Mouse (Mus musculus) midbrain, embryonic 14.5 days (tissue): ENCODE results near the gene Pigs. TPM values are rescaled to one million over a fixed set of nuclear protein-coding genes. Genes with fewer than 3 reads are reported as not detected.

Source experiments
- ATAC-seq: fragments of 200-750 bp; cut with Nextera tagmentation; 2 replicates; pipeline ENCODE4 v1.8.0; 2017; ENCODE audit warnings: moderate number of reproducible peaks, moderate library complexity; ENCODE audit not compliant: low FRiP score, low TSS enrichment
- DNase-seq: peaks from one replicate; pipeline ENCODE4 v3.0.0-alpha.2; 2015
- H3K27ac ChIP-seq: fragments of 300-500 bp; sonication (generic); replicated peaks from 2 replicates; pipeline ENCODE4 v1.5.1; 2014; ENCODE audit warnings: mild to moderate bottlenecking, low read depth, low read length, moderate library complexity
- H3K27me3 ChIP-seq: fragments of 300-500 bp; sonication (generic); 2 replicates; pipeline ENCODE4 v1.6.1; 2014; ENCODE audit warnings: low read length, control low read depth, mixed read lengths; ENCODE audit not compliant: control insufficient read depth, insufficient read depth
- H3K36me3 ChIP-seq: fragments of 300-500 bp; sonication (generic); 2 replicates; pipeline ENCODE4 v1.6.1; 2014; ENCODE audit warnings: low read length, control low read depth; ENCODE audit not compliant: control insufficient read depth, insufficient read depth
- H3K4me1 ChIP-seq: fragments of 300-500 bp; sonication (generic); 2 replicates; pipeline ENCODE4 v1.6.1; 2014; ENCODE audit warnings: mild to moderate bottlenecking, antibody characterized with exemption, low read length, control low read depth; ENCODE audit not compliant: control insufficient read depth, insufficient read depth
- H3K4me2 ChIP-seq: fragments of 300-500 bp; sonication (generic); 2 replicates; pipeline ENCODE4 v1.6.1; 2014; ENCODE audit warnings: mild to moderate bottlenecking, low read length, moderate library complexity
- H3K4me3 ChIP-seq: fragments of 300-500 bp; sonication (generic); replicated peaks from 2 replicates; pipeline ENCODE4 v1.5.1; 2014; ENCODE audit warnings: low read depth, low read length
- H3K9ac ChIP-seq: fragments of 300-500 bp; sonication (generic); replicated peaks from 2 replicates; pipeline ENCODE4 v1.6.1; 2014; ENCODE audit warnings: mild to moderate bottlenecking, low read length, moderate library complexity
- H3K9me3 ChIP-seq: fragments of 300-500 bp; sonication (generic); 2 replicates; pipeline ENCODE4 v1.6.1; 2016; ENCODE audit warnings: low read length, control low read depth, mixed read lengths; ENCODE audit not compliant: control insufficient read depth
- WGBS: fragments of 180-500 bp; shearing (Covaris S2); extraction: QIAGEN DNeasy Blood & Tissue Kit; methylation state at CpG from one replicate; pipeline ENCODE4 v1.1.7; 2014; 5-methylcytosine and 5-hydroxymethylcytosine counted together
- polyA plus RNA-seq: library from polyadenylated mRNA; unstranded; fragments of >200 nt; fragmentation: Nextera tagmentation; extraction: Ambion mirVana; gene quantifications from 2 replicates; pipeline ENCODE4 v1.2.1, GENCODE M21; 2014

The Pigs gene
- polyA plus RNA-seq, 1 experiment from 2014 or later = 63.6 TPM

- peaks cover 16% of the 10 kb centered on the region for H3K4me1 ChIP-seq
- no peak for DNase-seq
- WGBS = 91% methylated on average over 4 of the region's 4 CpGs
- no peak for ATAC-seq
- no peaks in the 10 kb centered on the region for H3K27me3 ChIP-seq
- H3K27ac ChIP-seq = no peak overlapping the region
- H3K4me3 ChIP-seq = no peak overlapping the region
- H3K36me3 ChIP-seq = no peaks in the 10 kb centered on the region
- no peak overlapping the region for H3K9ac ChIP-seq
- no peaks in the 10 kb centered on the region for H3K9me3 ChIP-seq
- no peak overlapping the region for H3K4me2 ChIP-seq
Observed at GRCm38 (mm10) chr11:78327215-78327614, 1.0 kb upstream of the Pigs start.

DNA sequence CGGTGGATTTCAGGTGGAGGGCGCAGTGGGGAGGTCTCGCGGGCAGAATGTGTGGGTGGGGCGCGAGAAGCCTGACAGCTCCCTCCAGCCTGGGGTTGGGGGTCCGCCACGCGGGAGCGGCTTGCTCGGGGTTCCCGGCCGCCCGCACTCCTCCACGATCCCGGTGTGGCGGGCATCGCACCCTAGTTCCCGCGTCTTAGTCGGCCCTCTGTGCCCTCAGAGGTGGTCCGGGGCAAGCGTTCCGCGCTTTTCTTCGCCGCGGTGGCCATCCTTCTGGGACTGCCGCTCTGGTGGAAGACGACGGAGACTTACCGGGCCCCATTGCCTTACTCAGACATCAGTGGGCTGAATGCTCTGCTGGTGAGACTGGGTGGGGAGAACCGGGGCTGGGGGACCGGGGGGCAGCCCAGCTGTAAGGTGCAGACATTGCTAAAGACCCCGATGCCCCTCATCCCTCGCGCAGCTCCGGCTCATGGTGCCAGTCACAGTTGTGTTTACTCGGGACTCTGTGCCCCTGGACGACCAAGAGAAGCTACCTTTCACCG lies 369 bp downstream of the Pigs start:
- under 1% methylated on average over 41 of the region's 41 CpGs for WGBS
- peak overlapping the region; percentile 77 for H3K4me2 ChIP-seq
- ATAC-seq (peak; percentile 70; the same call in 1 of the 2 replicates), DNase-seq (no peak)
- H3K9ac ChIP-seq = peak overlapping the region; percentile 81
- peaks cover 10% of the 10 kb centered on the region for H3K4me1 ChIP-seq
- H3K9me3 ChIP-seq = no peaks in the 10 kb centered on the region
- H3K4me3 ChIP-seq = peak overlapping the region; percentile 82
- H3K36me3 ChIP-seq = peaks cover 9% of the 10 kb centered on the region
- no peak overlapping the region; the same call in 1 of the 2 replicates for H3K27ac ChIP-seq
- no peaks in the 10 kb centered on the region for H3K27me3 ChIP-seq

DNA sequence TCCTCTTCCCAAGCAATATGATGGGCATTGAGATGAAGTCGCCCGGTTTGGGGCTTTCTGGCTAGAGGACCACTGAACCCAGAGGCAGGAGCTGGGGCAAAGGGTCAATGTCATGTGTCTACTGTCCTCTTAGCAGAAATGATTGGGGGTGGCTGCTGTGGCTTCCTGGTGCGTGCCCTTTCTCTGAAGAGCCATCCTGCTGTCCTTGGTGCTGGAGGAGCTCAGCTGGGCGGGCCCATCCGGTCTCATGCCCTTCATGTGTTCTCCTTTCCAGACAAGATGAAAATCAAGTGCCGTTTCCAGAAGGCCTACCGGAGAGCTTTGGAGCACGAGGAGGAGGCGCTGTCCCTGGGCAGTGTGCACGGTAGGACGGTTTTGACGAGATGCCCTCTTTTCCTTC lies 4.5 kb downstream of the Pigs start:
- Histone ChIP-seq H3K4me2 (no peak overlapping the region), H3K4me1 (peaks cover 10% of the 10 kb centered on the region), H3K4me3 (no peak overlapping the region), H3K9me3 (no peaks in the 10 kb centered on the region), H3K36me3 (peaks cover 39% of the 10 kb centered on the region), H3K27ac (no peak overlapping the region), H3K27me3 (no peaks in the 10 kb centered on the region), H3K9ac (no peak overlapping the region)
- DNase-seq = no peak
- no peak for ATAC-seq
- WGBS = 97% methylated on average over 12 of the region's 12 CpGs

- WGBS = 96% methylated on average over 5 of the region's 5 CpGs
- peaks cover 49% of the 10 kb centered on the region for H3K36me3 ChIP-seq
- DNase-seq = no peak
Observed at GRCm38 (mm10) chr11:78333992-78334391, 5.8 kb downstream of the Pigs start.

DNA sequence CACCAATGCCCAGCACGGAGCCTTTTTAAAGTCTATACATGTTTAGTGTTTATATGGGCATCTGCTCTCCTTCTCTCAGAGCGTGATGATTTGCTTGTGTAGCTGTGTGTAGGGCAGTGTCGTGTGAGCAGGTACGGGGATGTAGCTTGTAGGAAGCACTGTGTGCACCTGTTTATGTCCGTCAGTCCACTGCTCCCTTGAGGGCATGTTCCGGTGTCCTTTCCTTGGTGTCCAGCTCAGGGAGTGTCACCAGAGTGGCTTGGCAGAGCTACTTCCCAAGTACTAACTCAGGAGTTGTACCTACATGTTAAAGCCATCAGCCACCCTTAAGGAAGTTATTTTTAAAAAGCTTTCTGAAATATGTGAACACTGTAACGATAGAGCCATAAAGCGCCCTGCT lies 8.8 kb downstream of the Pigs start:
- WGBS = 96% methylated on average over 8 of the region's 8 CpGs
- no peak for ATAC-seq
- Histone ChIP-seq H3K27me3 (no peaks in the 10 kb centered on the region), H3K27ac (no peak overlapping the region), H3K36me3 (peaks cover 70% of the 10 kb centered on the region), H3K9me3 (no peaks in the 10 kb centered on the region), H3K4me3 (no peak overlapping the region), H3K4me1 (no peaks in the 10 kb centered on the region), H3K9ac (no peak overlapping the region), H3K4me2 (no peak overlapping the region)
- no peak for DNase-seq

More at GRCm38 (mm10) chr11:78333992-78334391, 5.8 kb downstream of the Pigs start:
- Histone ChIP-seq H3K27me3 (no peaks in the 10 kb centered on the region), H3K9ac (no peak overlapping the region), H3K4me3 (no peak overlapping the region), H3K4me1 (peaks cover 7% of the 10 kb centered on the region), H3K4me2 (no peak overlapping the region), H3K9me3 (no peaks in the 10 kb centered on the region), H3K27ac (no peak overlapping the region)
- ATAC-seq = no peak

GRCm38 (mm10) chr11:78341702-78342101 lies 13.5 kb downstream of the Pigs start:
- 90% methylated on average over 12 of the region's 12 CpGs for WGBS
- DNase-seq (no peak), ATAC-seq (no peak)
- Histone ChIP-seq H3K9me3 (no peaks in the 10 kb centered on the region), H3K27ac (no peak overlapping the region), H3K36me3 (peaks cover 38% of the 10 kb centered on the region), H3K27me3 (no peaks in the 10 kb centered on the region), H3K4me2 (no peak overlapping the region), H3K4me3 (no peak overlapping the region), H3K9ac (no peak overlapping the region), H3K4me1 (peaks cover 23% of the 10 kb centered on the region)

DNA sequence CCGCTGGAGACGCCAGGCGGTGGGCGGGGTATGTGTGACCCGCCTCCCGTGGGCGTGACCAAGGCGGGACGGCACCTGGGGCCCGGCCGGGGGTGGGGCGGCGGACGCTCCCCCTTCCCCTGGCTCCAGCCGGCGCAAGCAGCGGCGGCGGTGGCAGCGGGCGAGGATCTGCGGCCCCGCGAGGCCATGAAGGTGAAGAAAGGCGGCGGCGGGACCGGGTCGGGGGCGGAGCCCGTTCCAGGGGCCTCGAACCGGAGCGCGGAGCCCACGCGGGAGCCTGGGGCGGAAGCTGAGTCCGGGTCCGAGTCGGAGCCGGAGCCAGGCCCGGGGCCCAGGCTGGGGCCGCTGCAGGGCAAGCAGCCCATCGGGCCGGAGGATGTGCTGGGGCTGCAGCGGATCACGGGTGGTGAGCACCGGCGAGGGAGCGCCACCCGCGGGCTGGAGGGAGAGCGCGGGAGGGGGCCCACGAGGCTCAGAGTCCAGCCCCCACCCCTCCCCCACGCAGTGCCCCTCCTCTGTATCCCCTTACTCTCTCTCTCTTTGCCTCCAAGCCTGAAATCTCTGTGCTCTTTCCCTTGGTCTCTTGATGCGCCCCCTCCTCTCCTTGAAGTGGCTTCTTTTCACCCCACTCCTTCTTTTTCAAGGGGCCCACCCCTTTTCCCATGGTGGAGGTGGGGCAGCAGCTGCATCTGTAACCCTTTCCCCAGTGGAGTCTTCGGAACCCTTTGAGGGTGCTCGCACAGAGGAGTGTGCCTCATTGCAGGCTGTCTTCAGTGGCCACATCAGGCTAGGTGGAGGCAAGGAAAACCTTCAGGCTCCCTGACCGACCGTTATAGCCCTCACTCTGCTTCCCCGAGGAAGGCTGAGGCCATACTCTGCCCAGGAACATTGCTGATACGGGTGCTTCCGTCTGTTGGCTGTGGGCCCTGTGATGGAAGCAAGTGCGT lies 15.4 kb downstream of the Pigs start, which contains the start of gene Unc119:
Unc119 (plus strand) TSS at position 102 of the 947 bp plus-strand sequence.
- peaks cover 36% of the 10 kb centered on the region for H3K36me3 ChIP-seq
- DNase-seq = peak; percentile 90
- ATAC-seq = peak; percentile 85
- peak within 1 kb of the TSS; percentile 84 for H3K27ac ChIP-seq
- peak within 1 kb of the TSS; percentile 61 for H3K4me2 ChIP-seq
- no peaks in the 10 kb centered on the region for H3K9me3 ChIP-seq
- H3K4me3 ChIP-seq = peak within 1 kb of the TSS; percentile 90
- WGBS = 1% methylated on average over 63 of the region's 66 CpGs
- H3K9ac ChIP-seq = peak within 1 kb of the TSS; percentile 97
- no peaks in the 10 kb centered on the region for H3K27me3 ChIP-seq
- H3K4me1 ChIP-seq = peaks cover 26% of the 10 kb centered on the region

DNA sequence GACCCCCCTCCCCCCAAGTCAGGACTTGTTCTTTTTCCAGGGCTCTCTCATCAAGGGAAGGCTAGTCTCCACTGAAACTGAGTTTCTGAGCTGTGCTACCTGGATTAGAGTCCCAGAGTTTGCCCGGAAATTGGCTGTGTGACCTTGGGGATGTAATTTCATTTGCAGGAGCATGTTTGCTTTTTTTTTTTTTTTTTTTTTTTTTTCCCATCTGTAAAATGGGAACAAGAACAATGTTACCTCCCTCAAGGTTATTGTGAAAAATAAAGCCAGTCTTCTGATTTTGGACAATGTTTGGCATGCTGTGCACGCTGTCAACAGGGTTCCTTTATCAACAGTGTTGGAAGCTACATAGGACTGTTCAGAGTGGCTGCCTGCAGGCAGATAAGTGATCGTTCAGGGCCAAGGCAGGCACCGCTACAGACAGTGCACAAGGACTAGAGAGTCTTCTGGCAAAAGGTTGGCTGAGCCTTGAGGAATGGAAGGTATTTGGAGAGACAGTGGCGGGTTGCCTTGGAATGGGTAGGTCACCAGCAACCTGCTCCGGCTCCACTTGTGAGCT lies 16.2 kb downstream of the Pigs start:
- 82% methylated on average over 6 of the region's 6 CpGs for WGBS
- peak overlapping the region; percentile 61 for H3K4me2 ChIP-seq
- no peaks in the 10 kb centered on the region for H3K9me3 ChIP-seq
- peak overlapping the region; percentile 97 for H3K9ac ChIP-seq
- H3K4me3 ChIP-seq = peak overlapping the region; percentile 90
- no peak for ATAC-seq
- peaks cover 34% of the 10 kb centered on the region for H3K36me3 ChIP-seq
- H3K27ac ChIP-seq = peak overlapping the region; percentile 84; the same call in 1 of the 2 replicates
- H3K4me1 ChIP-seq = peaks cover 26% of the 10 kb centered on the region
- no peaks in the 10 kb centered on the region for H3K27me3 ChIP-seq
- no peak for DNase-seq
